Mouse (Mus musculus) megakaryocyte, adult 5-6 weeks (primary cell): ENCODE measurements around the gene Mypop. TPM values are rescaled to one million over a fixed set of nuclear protein-coding genes. Genes with fewer than 3 reads are reported as not detected.
A peak's percentile ranks its signal among the peaks of the same experiment; 100 is the strongest.

Experiments
- ATAC-seq: 2 replicates; pipeline ENCODE4 v1.8.0; 2016; ENCODE audit warnings: mild to moderate bottlenecking, inconsistent platforms; ENCODE audit not compliant: poor library complexity, severe bottlenecking
- total RNA-seq, 2 experiments: library from RNA; stranded (forward) in 1 of 2; stranded (reverse) in 1 of 2; fragments of 153-499, 151-499 nt in 1 of 2; fragments of 221-1000, 200-1000 nt in 1 of 2; gene quantifications; 2 replicates each; pipeline versions ENCODE4 v1.2.3 to v1.2.4; 2015 to 2017

Gene Mypop
- total RNA-seq, 2 experiments from 2014 or later: 0.15 TPM; not detected in 1

DNA sequence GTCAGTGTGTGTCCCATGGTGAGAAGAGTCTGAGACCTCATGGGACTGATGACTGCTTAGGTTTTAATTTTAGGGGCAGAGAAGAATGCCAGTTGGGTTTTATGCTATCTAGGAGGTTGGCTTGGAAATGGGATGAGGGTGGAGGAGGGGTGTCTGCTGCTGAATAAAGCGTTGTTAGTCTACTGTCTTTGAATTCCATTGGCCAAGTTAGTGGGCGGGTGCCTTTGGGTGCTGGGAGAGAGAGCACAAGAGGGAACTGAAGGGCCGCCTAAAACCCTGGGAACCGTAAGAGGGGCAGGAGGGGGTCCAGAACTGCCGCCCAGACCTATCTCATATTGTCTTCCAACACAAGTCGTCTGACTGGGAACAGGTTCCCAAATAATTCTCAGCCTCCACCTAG lies 2.3 kb upstream of the Mypop start:
- ATAC-seq: no peak

- ATAC-seq: no peak
Measured at GRCm38 (mm10) chr7:18989995-18990394, 1.1 kb upstream of the Mypop start.

DNA sequence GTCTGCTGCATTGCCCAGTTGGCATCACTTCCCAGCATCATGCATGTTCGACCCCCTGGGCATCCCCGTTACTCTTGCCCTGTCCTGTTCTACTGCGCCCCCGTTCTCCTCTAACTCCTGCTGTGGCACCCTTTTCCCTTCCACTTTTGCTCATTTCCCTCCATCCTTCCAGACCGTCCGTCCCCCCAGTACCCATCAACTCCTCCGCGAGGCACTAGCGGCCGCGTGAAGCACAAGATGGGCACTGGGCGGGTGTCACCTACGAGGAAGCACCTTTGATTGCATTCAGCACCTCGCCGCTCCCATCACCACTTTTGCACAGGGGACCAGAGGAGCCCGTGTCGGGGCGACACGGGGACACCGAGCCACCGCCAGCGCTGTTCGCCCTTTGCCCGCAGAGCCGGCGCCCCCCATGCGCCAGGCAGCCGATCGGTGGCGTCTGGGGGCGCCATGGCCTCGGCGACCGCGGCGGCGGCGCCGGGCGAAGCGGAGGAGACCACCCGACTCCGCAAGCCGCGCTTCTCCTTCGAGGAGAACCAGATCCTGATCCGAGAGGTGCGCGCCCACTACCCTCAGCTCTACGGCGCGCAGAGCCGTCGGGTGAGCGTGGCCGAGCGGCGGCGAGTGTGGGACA lies 732 bp downstream of the Mypop start:
- no peak for ATAC-seq

DNA sequence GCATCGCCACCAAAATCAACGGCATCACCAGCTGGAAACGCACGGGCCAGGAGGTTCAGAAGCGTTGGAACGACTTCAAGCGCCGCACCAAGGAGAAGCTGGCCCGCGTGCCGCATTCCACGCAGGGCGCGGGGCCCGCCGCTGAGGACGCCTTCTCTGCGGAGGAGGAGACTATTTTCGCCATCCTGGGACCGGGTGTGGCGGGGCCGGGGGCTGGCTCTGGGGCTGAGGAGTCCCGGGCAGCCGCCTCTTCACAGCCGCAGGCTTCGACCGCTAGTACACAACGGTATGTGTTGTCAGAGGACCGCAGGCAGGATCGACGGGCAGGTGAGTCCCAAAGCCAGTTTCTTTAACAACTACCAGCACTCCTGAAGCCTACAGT lies 1.2 kb downstream of the Mypop start:
- ATAC-seq: no peak

DNA sequence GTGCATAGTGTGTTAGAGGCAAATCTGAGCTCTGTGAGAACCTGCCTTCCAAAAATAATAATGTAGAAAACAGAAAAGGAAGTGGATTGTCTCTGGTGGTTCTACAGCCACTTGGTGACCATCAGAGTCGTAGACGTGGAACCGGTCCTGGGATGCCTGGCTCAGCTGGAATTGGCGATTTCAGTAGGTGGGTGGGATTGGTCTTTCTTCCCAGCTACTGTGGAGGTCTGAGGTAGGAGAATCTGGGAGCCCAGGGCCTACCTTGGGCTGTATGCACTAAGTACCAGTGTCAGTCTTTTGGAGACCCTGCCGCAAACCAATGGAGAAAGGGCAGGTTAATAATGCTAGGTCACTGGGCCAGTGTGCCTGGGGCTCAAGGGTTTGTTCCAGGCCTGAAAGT lies 2.0 kb downstream of the Mypop start:
- no peak for ATAC-seq

DNA sequence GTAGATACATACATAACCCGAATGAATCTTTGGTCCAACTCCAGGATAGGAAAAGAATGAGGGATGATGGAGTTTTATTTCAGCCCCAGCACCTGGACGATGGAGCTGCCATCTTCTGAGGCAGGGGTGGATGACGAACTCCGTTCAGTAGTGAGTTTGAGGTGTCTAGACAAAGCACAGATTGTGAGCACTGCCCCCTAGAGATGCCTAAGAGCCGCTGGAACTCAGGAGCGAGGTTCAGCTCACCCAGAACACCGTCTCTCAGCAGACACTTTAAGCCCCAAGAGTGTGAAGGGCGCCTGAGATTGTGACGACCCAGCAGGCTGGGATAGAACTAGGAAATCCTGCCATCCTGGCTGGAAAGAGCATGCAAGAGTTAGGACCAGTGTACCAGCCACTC lies 7.8 kb downstream of the Mypop start:
- no peak for ATAC-seq

DNA sequence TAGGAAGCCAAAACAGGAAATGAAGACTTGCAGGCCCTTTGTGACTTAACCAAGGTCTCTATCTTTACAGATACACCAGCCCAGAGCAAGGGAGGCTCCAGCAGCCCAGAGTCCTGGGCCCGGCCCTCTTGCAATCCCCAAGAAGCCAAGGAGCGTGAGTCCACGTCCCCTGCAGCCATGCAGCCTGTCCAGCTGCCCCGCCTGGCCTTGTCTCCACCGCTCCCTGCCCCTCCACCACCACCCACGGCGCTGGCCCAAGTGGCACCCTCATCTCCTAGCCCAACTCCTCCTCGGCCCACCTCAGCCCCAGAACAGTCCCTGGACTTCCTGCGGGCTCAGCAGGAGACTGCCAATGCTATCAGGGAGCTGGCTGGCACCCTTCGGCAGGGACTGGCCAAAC lies 9.4 kb downstream of the Mypop start:
- no peak for ATAC-seq

DNA sequence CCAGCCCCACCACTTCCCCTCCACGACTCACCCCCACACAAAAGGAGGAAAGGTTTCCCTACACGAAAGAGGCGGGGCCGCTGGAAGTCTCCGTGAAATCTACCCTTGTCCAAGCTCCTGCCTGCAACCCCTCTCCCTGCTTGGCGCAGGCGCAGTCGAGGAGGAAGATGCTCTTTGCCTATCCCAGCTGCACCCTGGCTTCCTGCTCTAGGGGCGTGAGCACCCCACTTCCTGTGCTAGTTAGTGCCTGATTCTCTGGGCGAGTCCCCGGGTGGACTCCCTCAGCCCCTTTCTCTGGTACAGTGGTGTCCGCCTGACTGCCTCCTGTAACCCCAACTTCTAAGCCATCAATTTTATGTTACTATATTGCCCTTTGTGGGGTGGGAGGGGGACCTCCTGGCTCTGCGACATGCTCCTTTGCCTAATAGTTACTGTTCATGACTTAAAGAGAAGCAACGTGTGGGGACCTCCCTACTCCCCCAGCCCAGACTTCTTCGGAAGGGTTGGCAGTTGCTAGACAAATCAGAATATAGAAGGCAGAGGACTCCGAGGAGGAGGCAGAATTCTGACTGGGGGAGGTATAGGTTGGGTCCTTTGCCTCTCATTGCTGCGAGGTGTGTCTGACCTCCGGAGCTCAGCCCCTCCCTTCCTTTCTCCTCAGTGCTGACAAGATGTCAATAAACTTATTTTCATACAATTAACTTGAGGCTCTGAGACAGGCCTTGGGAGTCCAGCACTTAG lies 10.2 kb downstream of the Mypop start:
- peak; percentile 64 for ATAC-seq

DNA sequence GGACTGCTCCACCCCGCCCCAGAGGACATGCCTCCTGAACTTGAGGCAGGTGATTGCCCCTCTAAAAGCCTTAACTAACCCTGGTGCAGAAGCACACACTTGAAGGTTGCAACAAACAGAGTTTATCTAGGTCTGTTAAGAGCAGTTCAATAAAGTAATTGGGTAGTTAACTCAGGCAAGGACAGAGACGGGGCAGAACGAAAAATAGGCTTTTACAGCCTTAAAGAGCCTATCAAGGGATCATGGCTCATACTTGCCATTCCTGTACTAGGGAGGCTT lies 10.7 kb downstream of the Mypop start:
- ATAC-seq: no peak

DNA sequence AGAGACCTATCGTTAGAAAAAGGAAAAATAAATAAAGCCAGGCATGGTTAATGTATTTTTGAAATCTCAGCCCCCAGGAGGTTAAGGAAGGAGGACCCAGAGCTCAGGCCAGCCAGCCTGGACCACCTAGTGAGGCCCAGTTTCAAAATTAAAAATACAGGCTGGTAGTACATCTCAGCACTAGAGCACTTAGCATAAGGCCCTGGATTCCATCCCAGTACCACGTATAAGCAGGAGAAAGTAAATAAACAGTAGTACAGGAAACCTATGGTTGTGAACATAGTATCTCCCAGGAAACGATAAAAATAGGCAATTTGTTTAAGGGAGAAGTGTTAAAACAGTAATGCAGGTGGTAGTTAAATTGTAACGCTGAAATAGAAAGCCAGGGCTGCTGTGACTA lies 11.1 kb downstream of the Mypop start:
- no peak for ATAC-seq

DNA sequence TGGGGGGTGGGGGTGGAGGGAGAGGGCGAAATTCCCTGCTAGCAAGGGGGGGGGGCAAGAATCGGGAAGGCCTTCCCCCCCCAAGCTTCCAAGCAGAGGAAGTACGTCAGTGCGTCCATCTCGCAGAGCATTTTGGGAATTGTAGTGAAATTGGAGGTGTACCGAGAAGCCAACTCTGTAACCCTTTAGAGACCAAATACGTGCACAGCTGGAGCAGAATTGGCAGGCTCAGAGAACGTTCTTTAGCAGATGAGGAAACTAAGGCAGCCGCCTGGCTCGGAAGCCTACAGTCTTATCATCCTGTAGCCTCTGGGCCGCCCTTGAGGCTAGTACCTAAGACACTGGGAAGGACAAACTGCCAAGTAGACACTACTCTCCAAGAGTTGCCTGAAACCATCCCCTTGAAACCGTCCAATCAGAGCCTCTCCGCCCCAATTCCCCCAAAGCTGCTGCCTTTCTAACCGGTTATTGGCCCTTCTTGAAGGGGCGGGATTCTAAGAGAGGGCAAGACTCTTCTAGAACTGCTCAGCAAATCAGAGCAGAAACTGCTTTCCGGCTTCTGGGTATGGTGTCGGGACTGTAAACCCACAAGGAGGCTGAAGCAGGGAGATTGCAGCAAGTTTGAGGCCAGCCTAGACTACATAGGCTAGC lies 11.9 kb downstream of the Mypop start:
- ATAC-seq: peak; percentile 66

GRCm38 (mm10) chr7:19003902-19004630 lies 13.0 kb downstream of the Mypop start, which contains the start of gene Irf2bp1:
TSS of gene Irf2bp1 (plus strand) at chr7:19004044.
- peak; percentile 58 for ATAC-seq

DNA sequence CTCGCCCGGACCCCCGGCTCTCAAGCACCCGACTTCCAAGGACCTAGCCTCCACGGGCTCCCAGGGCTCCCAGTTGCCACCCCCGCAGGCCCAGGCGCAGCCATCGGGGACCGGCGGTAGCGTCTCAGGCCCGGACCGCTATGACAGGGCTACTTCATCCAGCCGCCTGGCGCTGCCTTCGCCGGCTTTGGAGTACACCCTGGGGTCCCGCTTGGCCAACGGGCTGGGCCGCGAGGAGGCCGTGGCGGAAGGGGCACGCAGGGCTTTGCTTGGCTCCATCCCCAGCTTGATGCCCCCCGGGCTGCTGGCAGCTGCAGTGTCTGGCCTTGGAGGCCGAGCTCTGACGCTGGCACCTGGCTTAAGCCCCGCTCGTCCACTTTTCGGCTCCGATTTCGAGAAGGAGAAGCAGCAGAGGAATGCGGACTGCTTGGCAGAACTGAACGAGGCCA lies 13.6 kb downstream of the Mypop start:
- ATAC-seq: no peak

DNA sequence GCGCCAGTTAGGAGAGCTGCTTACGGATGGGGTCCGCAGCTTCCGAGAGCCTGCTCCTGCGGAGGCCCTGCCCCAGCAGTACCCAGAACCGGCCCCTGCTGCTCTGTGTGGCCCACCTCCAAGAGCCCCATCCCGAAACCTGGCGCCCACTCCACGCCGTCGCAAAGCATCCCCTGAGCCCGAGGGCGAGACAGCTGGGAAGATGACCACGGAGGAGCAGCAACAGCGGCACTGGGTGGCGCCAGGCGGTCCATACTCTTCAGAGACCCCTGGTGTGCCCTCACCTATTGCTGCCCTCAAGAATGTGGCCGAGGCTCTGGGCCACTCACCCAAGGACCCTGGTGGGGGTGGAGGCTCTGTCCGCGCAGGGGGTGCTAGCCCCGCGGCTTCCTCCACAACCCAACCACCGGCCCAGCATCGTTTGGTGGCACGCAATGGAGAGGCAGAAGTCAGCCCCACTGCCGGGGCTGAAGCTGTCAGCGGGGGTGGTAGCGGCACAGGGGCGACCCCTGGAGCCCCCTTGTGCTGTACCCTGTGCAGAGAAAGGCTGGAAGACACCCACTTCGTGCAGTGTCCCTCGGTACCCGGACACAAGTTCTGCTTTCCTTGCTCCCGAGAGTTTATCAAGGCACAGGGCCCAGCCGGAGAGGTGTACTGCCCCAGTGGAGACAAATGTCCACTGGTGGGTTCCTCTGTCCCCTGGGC lies 14.5 kb downstream of the Mypop start:
- no peak for ATAC-seq

DNA sequence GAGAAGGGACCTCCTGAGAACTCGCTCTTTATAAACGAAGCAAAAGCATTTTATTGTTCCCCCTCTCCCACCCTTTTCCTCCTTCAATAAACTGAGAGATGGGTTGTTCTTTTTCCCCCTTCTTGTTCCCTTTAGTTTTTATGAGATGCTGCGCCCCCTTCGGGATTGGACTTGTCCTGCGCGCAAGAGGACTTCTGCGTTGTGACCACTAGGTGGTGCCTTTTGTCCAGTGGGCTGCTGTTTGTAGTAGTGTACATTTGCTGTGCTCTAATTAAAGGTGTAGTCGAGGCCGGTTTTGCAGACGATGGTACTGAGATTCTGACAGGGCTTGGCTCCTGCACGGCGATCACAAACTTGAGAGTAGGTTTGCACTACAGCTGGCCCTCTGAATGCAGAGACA lies 15.4 kb downstream of the Mypop start:
- peak; percentile 60 for ATAC-seq

DNA sequence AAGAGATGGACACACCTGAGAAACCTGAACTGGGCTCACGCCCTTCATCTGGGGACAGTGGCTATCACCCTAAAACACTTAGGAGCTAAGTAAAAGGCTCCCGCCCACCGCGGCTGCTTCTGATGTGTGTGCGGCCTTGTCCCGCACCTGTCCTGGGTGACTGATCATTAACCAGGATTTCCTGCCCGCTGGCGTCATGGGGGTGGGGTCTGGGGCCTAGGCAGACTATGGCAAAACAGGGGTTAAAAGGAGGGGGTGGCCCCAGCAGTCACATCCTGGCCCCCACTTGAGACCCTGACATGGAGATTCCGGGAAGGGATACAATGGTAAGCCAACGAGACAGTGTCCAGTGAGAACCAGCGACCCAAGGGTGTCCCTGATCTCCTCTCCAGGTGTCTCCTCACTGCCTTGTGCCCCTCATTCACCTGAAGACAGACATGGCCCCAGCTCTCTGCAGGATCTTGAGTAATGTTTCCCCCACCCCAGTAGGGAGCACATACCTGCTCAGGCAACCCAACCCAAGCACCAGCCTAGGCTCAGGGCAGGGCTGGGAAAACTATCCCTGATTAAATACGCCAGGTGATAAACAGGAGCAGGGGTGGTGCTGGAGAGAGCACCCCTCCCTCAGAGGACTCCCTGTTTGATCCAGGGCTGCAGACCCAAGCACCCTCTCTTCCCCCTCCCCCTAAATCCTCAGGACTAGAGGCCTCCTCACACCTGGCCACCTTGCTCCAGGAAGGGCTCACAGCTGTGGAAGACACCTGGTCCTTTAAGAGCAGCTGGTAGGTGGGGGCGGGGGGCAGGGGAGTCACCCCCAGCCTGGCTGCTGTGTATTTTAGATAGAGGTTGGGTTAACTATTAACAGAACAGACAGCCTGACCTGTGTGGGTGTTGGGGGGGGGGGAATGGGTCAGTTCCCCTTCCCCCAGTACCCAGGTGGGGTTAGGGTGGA lies 16.3 kb downstream of the Mypop start:
- ATAC-seq: no peak

DNA sequence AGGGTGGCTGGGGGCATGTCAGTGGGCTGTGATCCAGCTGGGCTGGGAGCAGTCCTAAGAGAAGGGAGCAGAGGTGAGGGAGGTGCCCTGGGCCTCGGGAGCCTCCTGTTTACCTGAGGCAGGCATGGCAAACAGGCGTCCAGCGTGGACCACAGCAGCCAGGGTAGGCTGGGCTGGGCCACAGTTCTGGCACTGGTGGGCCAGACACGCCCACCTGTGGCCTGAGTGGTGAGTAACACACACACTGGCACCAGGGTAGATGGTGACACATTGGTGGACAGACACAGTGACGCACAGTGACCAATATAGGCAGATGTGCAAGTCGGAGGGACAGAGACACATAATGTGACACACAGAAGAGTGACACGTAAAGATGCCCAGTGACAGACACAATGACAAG lies 19.5 kb downstream of the Mypop start:
- ATAC-seq: no peak

DNA sequence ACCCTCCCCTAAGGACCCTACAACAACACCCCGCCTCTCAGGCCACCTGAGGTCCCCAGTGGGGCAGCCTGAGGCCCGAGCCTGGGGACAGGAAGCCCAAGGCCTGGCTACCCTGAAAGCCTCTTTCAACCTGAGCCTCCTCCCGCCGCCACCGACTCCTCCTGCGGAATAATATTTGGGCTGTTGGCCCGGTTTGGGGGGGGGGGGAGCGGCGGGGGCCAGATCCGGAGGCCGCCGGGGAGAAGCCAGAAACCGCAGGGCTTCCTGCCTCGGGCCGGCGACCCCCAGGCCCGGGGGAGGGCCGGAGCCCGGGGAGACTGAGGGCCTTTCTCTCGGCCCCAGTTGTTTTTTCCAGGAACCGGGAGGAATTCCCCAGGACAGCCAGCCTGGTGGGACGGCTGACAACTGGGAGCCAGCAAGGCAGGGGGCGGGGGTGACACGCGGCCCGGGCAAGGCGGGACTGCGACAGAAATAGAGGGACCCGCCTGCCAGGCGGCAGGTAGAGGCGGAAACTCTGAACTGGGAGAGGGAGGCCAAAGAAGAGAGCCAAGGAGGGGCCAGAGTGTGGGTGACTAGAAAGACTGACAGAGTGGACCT lies 21.1 kb downstream of the Mypop start:
- ATAC-seq: 0 out of 2 replicates have a peak, but pooled peaks have one; percentile 15

- no peak for ATAC-seq
Measured at GRCm38 (mm10) chr7:19012882-19013281, 21.8 kb downstream of the Mypop start.
